Mouse (Mus musculus) heart, embryonic 12.5 days (tissue): ENCODE results near the gene Rab31. TPM values are rescaled to one million over a fixed set of nuclear protein-coding genes. Genes with fewer than 3 reads are reported as not detected.

Experiments used
- ATAC-seq: fragments of 200-750 bp; cut with Nextera tagmentation; 2 replicates; pipeline ENCODE4 v1.8.0; 2017; ENCODE audit warnings: moderate TSS enrichment, moderate library complexity; ENCODE audit not compliant: insufficient number of reproducible peaks, low FRiP score
- H3K27ac ChIP-seq: fragments of 300-500 bp; sonication (generic); 2 replicates; pipeline ENCODE4 v1.5.1; 2016; ENCODE audit warnings: mild to moderate bottlenecking, moderate library complexity; ENCODE audit not compliant: poor library complexity, severe bottlenecking
- H3K27me3 ChIP-seq: fragments of 300-500 bp; sonication (generic); replicated peaks from 2 replicates; pipeline ENCODE4 v1.6.1; 2016; ENCODE audit warnings: mild to moderate bottlenecking, moderate library complexity
- H3K36me3 ChIP-seq: fragments of 300-500 bp; sonication (generic); 2 replicates; pipeline ENCODE4 v1.6.1; 2016; ENCODE audit warnings: mild to moderate bottlenecking, moderate library complexity
- H3K4me1 ChIP-seq: fragments of 300-500 bp; sonication (generic); replicated peaks from 2 replicates; pipeline ENCODE4 v1.6.1; 2016; ENCODE audit warnings: mild to moderate bottlenecking
- H3K4me2 ChIP-seq: fragments of 300-500 bp; sonication (generic); 2 replicates; pipeline ENCODE4 v1.6.1; 2016; ENCODE audit warnings: mild to moderate bottlenecking, moderate library complexity
- H3K4me3 ChIP-seq: fragments of 300-500 bp; sonication (generic); 2 replicates; pipeline ENCODE4 v1.5.1; 2016; ENCODE audit warnings: mild to moderate bottlenecking
- H3K9ac ChIP-seq: fragments of 300-500 bp; sonication (generic); 2 replicates; pipeline ENCODE4 v1.6.1; 2016; ENCODE audit warnings: mild to moderate bottlenecking, moderate library complexity
- H3K9me3 ChIP-seq: fragments of 300-500 bp; sonication (generic); replicated peaks from 2 replicates; pipeline ENCODE4 v1.6.1; 2016; ENCODE audit warnings: mild to moderate bottlenecking, moderate library complexity
- WGBS: fragments of 180-500 bp; shearing (Covaris S2); methylation state at CpG from one replicate; pipeline ENCODE4 v1.1.7; 2016; 5-methylcytosine and 5-hydroxymethylcytosine counted together
- polyA plus RNA-seq: library from polyadenylated mRNA; unstranded; fragments of >200 nt; fragmentation: Nextera tagmentation; extraction: Ambion mirVana; gene quantifications from 2 replicates; pipeline ENCODE4 v1.2.1, GENCODE M21; 2016

The Rab31 gene
- polyA plus RNA-seq, 1 experiment from 2014 or later, result 31.2 TPM

DNA sequence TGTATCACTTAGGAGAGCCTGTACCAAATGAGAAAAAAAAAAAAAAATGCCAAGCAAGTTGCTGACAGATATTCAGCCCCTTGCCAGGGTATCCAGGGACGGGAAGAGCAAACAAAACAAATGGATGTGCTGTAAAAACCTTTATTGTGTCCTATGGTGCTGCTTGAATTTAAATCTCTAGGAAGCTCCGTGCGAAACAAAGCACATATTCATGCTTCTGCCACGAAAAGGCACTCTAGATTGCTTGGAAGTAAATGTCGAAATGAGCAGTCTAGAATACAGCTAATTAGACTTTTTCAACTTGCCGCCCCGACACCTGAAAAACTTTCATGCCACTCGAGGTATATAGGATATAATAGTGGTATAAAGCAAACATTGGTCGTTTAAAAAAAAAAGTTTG, 158.1 kb downstream of the Rab31 start:
- no peak for ATAC-seq
- Histone ChIP-seq H3K27me3 (no peaks in the 10 kb centered on the region), H3K9me3 (no peaks in the 10 kb centered on the region), H3K36me3 (no peaks in the 10 kb centered on the region), H3K4me1 (peaks cover 17% of the 10 kb centered on the region), H3K27ac (peak overlapping the region; percentile 99), H3K4me2 (peak overlapping the region; percentile 80), H3K4me3 (peak overlapping the region; percentile 97), H3K9ac (peak overlapping the region; percentile 71)
- WGBS, result 3% methylated on average over 9 of the region's 9 CpGs

DNA sequence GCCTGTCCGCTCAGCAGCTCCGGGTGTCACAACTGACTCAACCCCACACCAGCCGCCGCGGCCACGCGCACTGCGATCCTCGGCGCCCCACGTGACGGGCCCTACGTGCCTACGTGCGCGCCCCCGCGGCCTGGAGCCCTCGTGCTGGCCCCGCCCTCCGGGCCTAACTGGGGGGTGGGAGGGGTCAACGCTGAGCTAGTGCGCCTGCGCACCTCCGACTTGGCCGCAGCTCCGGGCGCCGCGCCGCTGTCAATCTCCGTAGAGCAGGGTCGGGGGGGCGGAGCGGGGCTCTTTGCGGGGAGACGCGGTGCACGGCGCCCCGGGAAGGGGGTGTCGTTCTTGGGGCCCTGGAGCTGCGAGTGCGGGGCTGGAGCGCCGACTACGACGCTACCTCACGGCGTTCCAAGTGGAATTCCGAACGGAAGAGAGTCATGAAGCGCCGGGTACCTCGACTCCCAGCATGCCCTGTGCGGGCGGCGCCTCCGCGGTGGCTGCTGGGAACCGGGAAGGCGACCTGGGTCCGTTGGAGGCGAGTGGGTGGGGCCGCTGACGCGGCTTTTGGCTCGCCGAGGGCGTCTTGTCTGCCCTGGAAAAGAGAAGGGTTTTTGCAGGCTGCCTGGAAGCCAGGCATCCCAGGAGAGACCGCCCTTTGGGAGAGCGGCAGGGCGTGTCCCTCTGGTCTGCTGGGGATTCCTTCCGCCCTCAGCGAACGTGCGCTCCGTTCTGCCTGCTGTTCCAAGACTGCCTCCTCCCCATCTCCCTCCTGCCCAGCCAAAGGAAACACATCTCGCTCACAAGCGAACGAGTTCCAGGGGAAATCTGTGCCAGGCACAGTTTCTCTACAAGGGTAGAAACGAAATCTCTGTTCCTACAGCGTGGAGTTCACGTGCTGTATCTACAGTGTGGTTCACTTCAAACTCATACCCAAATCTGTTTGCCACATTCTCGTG, 158.8 kb downstream of the Rab31 start, which contains the start of gene Vapa:
TSS of gene Vapa (minus strand) at position 93 of the 950 bp plus-strand sequence.
- under 1% methylated on average over 85 of the region's 85 CpGs for WGBS
- Histone ChIP-seq H3K4me3 (peak within 1 kb of the TSS; percentile 97), H3K9me3 (no peaks in the 10 kb centered on the region), H3K4me2 (peak within 1 kb of the TSS; percentile 80), H3K27me3 (no peaks in the 10 kb centered on the region), H3K27ac (peak within 1 kb of the TSS; percentile 99), H3K36me3 (no peaks in the 10 kb centered on the region), H3K4me1 (peaks cover 24% of the 10 kb centered on the region), H3K9ac (peak within 1 kb of the TSS; percentile 99)
- peak; percentile 92 for ATAC-seq

DNA sequence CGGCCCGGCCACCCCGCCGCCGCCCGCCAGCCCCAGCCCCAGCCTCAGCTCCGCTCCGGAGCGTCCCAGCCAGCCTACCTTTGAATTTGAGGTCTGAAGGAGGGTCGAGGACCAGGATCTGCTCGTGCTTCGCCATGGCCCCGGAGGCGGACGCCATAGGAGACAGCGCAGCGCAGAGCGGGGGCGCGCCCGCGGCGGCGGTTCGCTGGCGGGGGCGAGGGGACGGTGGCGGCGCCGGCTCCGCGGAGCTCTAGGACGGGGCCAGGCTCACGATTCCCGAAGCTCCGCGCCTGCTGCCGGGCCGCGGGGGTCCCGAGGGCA, 159.4 kb downstream of the Rab31 start:
- H3K27ac ChIP-seq, result peak overlapping the region; percentile 99
- ATAC-seq, result peak; percentile 69
- no peaks in the 10 kb centered on the region for H3K27me3 ChIP-seq
- peak overlapping the region; percentile 99 for H3K9ac ChIP-seq
- peak overlapping the region; percentile 97 for H3K4me3 ChIP-seq
- no peaks in the 10 kb centered on the region for H3K9me3 ChIP-seq
- H3K36me3 ChIP-seq, result no peaks in the 10 kb centered on the region
- peaks cover 27% of the 10 kb centered on the region for H3K4me1 ChIP-seq
- WGBS, result 5% methylated on average over 41 of the region's 42 CpGs
- peak overlapping the region; percentile 80 for H3K4me2 ChIP-seq

DNA sequence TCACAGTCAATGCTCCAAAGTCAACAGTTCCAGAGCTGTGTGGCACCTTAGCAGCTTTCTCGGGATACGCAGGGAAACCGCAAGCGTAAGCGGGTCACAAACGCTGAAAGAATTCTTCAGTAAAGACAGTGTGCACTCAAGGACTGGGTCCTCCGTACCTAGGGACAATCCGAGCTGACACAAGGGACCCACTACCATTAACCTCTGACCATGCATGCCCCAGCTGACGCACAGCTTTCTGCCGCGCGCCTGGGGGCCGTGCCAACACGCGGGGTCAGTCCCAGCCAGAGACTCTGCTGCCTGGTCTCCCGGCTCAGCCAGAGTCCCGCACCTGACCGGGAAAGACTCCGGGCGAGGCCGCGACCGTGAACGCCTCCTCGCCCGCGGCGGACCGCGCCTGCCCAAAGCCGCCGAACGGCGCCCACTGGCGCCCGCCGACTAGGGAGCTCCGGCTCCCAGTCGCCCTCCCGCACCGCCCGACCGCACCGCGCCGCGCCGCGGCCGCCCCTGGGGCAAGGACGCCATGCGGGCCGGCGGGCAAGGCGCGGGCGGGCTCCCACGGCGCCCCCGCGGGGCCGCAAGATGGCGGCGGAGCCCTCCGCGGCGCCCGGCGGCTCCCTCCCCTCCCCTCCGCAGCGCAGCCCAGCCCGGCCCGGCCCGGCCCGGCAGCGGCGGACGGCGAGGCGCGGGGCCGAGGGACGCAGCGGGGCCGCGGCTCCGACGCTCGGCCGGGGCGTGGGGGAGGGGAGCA, 160.0 kb downstream of the Rab31 start:
- Histone ChIP-seq H3K27ac (peak overlapping the region; percentile 99), H3K4me3 (peak overlapping the region; percentile 97), H3K36me3 (no peaks in the 10 kb centered on the region), H3K27me3 (no peaks in the 10 kb centered on the region), H3K9me3 (no peaks in the 10 kb centered on the region), H3K4me1 (peaks cover 32% of the 10 kb centered on the region), H3K9ac (peak overlapping the region; percentile 99), H3K4me2 (peak overlapping the region; percentile 80)
- ATAC-seq, result peak; percentile 67
- WGBS, result 6% methylated on average over 88 of the region's 91 CpGs

DNA sequence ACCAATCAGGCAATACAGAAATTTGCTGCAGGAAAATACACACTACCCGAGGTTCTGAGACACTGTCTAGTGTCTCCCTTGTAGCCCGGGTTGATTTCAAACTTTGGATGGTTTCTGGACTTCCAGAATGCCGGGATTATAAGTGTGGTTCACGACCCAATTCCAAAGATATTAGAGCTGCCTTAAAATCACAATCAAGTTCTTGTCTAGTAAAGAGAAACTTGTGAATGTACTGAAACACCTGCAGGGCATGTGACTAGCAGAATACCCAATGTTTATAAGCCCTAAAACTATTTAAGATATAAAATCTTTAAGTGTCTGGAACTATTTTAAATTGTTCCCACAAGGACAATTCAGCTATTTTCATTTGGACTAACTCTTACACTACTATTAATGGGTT, 160.8 kb downstream of the Rab31 start:
- Histone ChIP-seq H3K9ac (peak overlapping the region; percentile 99; the same call in 1 of the 2 replicates), H3K4me3 (peak overlapping the region; percentile 97), H3K4me2 (peak overlapping the region; percentile 80), H3K4me1 (peaks cover 38% of the 10 kb centered on the region), H3K27me3 (no peaks in the 10 kb centered on the region), H3K27ac (no peak overlapping the region), H3K9me3 (no peaks in the 10 kb centered on the region), H3K36me3 (no peaks in the 10 kb centered on the region)
- WGBS, result 8% methylated on average over 4 of the region's 4 CpGs
- no peak for ATAC-seq

DNA sequence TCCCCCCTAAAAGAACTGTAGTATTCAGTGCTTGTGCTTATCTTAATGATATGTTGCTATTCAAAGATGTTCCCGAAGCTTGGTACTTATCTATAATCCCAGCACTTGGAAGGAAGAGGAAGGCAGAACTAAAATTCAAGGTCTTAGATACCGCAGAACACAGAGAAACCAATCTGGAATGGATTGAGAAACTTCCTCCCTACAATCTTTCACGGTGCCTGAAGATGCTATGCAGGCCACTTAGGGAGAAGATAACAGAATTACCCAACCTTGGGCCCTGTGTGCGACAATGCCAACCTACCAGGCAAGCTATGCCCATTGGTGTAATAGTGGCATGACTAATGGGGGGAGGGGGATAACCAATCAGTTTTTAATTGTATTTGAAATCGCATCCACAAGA, 163.8 kb downstream of the Rab31 start:
- H3K4me1 ChIP-seq, result peaks cover 60% of the 10 kb centered on the region
- no peaks in the 10 kb centered on the region for H3K36me3 ChIP-seq
- ATAC-seq, result no peak
- no peak overlapping the region for H3K9ac ChIP-seq
- WGBS, result 29% methylated on average over 5 of the region's 5 CpGs
- H3K4me3 ChIP-seq, result no peak overlapping the region
- H3K4me2 ChIP-seq, result peak overlapping the region; percentile 11; the same call in 1 of the 2 replicates
- H3K9me3 ChIP-seq, result no peaks in the 10 kb centered on the region
- no peak overlapping the region for H3K27ac ChIP-seq
- no peaks in the 10 kb centered on the region for H3K27me3 ChIP-seq

DNA sequence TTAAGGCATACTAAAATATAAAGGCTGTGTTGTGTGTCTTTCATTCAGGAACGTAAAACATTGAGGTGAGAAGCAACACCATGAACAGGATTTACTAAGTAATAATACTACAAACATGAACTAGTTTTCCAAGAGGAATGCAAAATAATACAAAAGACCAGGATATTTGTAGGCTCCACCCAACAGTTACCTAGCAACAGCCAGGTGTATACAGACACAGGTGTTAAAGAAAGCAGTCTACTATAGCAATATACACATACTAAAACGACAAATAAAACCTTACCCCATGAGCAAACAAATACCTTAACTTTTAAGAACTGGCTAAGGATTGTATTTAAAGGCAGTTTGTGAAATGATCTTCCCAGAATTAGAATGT, 164.3 kb downstream of the Rab31 start:
- peak overlapping the region; percentile 13; the same call in 1 of the 2 replicates for H3K4me2 ChIP-seq
- no peaks in the 10 kb centered on the region for H3K27me3 ChIP-seq
- H3K4me3 ChIP-seq, result no peak overlapping the region
- no peak overlapping the region for H3K9ac ChIP-seq
- no peaks in the 10 kb centered on the region for H3K9me3 ChIP-seq
- peaks cover 60% of the 10 kb centered on the region for H3K4me1 ChIP-seq
- ATAC-seq, result no peak
- H3K36me3 ChIP-seq, result no peaks in the 10 kb centered on the region
- no peak overlapping the region for H3K27ac ChIP-seq
- 83% methylated on average over 2 of the region's 2 CpGs for WGBS

DNA sequence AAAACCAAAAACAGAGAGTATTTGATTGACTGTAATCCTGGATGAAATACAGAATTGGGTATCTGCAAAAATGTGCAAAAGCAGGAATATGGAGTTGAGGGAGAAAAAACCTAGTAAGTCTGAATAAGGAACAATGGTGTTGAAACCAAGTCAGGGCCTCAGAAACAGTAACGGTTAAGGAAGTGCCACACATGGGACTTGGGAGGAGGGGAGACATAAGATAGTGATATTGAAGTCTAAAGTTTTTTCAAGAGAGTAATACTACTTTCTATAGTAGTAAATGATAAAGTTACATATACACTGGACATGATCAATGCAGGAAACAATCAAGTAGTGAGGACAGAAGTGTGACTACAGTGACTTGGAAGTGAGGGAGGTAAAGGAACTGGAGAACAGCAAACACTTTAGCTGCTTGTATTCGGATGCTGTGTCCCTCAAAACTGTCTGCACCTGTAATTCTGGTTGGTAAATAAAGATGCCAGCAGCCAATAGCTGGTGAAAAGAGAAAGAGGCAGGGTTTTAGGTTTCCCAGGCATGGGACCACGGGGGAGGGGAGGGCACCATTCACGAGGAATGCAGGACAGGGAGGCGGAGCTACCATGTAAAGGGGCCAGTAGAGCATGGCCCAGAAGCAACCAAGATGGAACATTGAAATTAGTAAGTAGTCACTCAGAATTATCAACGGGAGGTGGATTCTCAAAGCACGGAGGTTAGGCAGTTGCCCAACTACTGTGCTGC, 164.8 kb downstream of the Rab31 start:
- Histone ChIP-seq H3K4me2 (peak overlapping the region; percentile 13; the same call in 1 of the 2 replicates), H3K4me1 (peaks cover 60% of the 10 kb centered on the region)
- ATAC-seq, result no peak

DNA sequence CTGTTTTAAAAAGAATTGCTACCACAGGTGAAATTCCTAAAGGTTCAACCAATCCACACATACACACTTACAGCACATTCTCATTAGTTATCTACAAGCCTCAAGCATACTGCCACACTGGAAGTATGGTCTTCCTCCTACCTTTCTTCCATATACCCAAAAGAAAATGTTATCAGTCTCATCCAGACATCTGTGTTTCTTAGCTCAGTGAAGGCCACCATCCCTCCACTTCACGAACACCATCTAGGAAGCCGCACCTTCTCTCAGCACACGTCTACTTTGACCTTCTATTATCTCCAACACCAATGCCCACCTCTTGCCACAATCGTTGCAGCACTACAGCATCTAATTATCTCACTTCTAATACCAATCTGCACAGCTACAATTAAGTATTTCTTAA, 166.5 kb downstream of the Rab31 start:
- Histone ChIP-seq H3K27me3 (no peaks in the 10 kb centered on the region), H3K4me2 (no peak overlapping the region), H3K27ac (no peak overlapping the region), H3K4me1 (peaks cover 57% of the 10 kb centered on the region), H3K4me3 (no peak overlapping the region), H3K9ac (no peak overlapping the region), H3K9me3 (no peaks in the 10 kb centered on the region), H3K36me3 (no peaks in the 10 kb centered on the region)
- ATAC-seq, result peak; percentile 23; the same call in 1 of the 2 replicates
- WGBS, result 48% methylated on average over 4 of the region's 4 CpGs

More for the DNA sequence above, 164.8 kb downstream of the Rab31 start:
- H3K36me3 ChIP-seq, result no peaks in the 10 kb centered on the region
- no peak overlapping the region for H3K9ac ChIP-seq
- H3K27me3 ChIP-seq, result no peaks in the 10 kb centered on the region
- H3K4me3 ChIP-seq, result no peak overlapping the region
- no peaks in the 10 kb centered on the region for H3K9me3 ChIP-seq
- WGBS, result 37% methylated on average over 7 of the region's 7 CpGs
- no peak overlapping the region for H3K27ac ChIP-seq

DNA sequence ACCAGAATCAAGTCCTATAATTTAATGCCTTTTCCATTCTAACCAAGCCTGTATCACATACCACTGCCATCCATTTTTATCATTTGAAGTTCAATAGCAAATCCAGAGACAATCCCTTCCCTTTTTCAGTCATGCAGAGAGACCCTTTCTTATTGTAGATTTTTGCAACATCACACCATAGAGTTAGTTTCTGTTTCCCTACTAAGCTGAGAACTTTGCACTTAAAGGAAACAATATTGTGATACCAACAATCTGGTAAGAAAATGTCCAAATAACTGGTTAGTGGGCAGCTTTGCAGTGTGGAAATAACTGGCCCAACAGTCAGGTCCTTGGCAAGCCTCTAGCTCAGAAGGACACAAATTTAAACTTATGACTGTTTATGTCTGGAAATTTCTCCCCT, 167.7 kb downstream of the Rab31 start:
- Histone ChIP-seq H3K9me3 (no peaks in the 10 kb centered on the region), H3K36me3 (no peaks in the 10 kb centered on the region), H3K4me3 (no peak overlapping the region), H3K4me1 (peaks cover 52% of the 10 kb centered on the region), H3K4me2 (no peak overlapping the region), H3K27me3 (no peaks in the 10 kb centered on the region), H3K9ac (no peak overlapping the region), H3K27ac (no peak overlapping the region)
- ATAC-seq, result no peak

DNA sequence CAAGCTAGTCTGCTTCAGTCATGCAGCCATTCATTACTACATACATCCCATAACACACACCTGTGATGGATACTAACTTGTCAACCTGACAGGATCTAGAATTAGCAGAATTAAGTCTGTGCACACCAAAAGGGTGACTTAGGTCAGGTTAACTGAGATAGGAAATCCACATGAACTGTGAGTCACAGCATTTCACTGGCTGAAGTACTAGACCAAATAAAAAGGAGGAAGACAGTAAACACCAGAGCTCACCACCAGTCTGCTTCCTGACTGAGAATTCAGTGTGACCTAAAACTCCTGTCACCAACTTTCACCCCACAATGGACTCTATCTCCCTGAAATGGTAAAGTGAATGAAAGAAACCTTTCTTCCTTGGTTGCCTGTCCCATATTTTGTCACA, 168.2 kb downstream of the Rab31 start:
- Histone ChIP-seq H3K4me3 (no peak overlapping the region), H3K27me3 (no peaks in the 10 kb centered on the region), H3K9me3 (no peaks in the 10 kb centered on the region), H3K36me3 (no peaks in the 10 kb centered on the region), H3K4me1 (peaks cover 46% of the 10 kb centered on the region), H3K4me2 (no peak overlapping the region), H3K9ac (no peak overlapping the region), H3K27ac (0 out of 2 replicates have a peak overlapping the region, but pooled peaks have one; percentile 1)
- ATAC-seq, result no peak
